In the genomic region with DNA sequence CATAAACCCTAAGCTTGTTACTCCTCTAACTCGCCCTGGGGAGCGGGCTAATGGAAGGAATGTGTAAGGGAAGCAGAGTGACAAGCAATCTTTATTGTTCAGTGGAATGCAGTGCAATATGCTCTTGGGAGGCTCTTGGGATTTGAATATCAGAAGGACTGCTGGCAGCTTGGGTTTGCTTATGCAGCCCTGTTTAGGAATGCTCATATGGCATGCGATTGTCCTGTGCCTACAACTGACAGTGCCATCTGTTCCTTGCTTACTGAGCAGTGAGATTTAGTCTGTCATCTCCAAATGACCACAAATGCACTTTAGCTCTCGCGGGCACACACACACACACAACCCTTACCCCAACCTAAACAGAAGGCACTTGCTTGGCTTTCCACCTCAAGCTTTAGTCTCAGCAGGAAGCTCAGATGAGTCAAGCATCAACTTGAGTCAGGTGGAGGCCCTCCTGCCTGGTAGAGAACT, we compare ENCODE assay signal across 7 mouse cellular contexts. TPM values are rescaled to one million over a fixed set of nuclear protein-coding genes. Genes with fewer than 3 reads are reported as not detected.
DNase-seq lines count a peak whose midpoint lies in the region; ATAC-seq lines count a peak whose summit lies in the region.

No protein-coding gene starts in this region.

- peak; percentile 15 for DNase-seq in right cerebral cortex, adult 18-20 months
- DNase-seq in right cerebral cortex, postnatal 4 days: no peak
- peak; percentile 47 for DNase-seq in embryo, embryonic 10.5 days (ENCODE audit: low spot score)
- DNase-seq in layer of hippocampus, adult 9-10 months (ENCODE audit: low spot score): peak; percentile 51
- DNase-seq in lung, adult 18-20 months: no peak
- DNase-seq in lung, postnatal 14 days: no peak

- ATAC-seq in megakaryocyte progenitor cell, adult 5-6 weeks (replicated peaks; ENCODE audit: poor library complexity): no peak

RNA-seq across cellular contexts. Expression of a gene that starts 47.1 kb away (rescaled TPM):
- total RNA-seq in megakaryocyte progenitor cell, adult 5-6 weeks (2015): 5.2 and 6.2 TPM in 2 replicates
- total RNA-seq in megakaryocyte progenitor cell, adult 5-6 weeks (2017): 7.8 and 8.8 TPM in 2 replicates

RNA-seq across cellular contexts. Expression of a gene that starts 47.4 kb away (rescaled TPM):
- total RNA-seq in megakaryocyte progenitor cell, adult 5-6 weeks (2015): 27.5 and 32.9 TPM in 2 replicates
- total RNA-seq in megakaryocyte progenitor cell, adult 5-6 weeks (2017): 7.0 and 7.9 TPM in 2 replicates

Comparison
In these comparisons a context has a peak if more than half of its experiments do, and no peak if none do; other contexts are left out.
1. DNase-seq: peak in right cerebral cortex, adult 18-20 months (single experiment), embryo, embryonic 10.5 days (single experiment) and layer of hippocampus, adult 9-10 months (single experiment); none in right cerebral cortex, postnatal 4 days (single experiment), lung, adult 18-20 months (0 of 2) and lung, postnatal 14 days (single experiment).